Mouse (Mus musculus): ENCODE measurements around the gene Mpp2. TPM values are rescaled to one million over a fixed set of nuclear protein-coding genes. Genes with fewer than 3 reads are reported as not detected.

The Mpp2 gene
- polyA plus RNA-seq, 1 experiment: 7.5 TPM

- DNase-seq (ENCODE audit: low read depth in 1 of 2, low spot score in 2 of 2): peak; percentile 23 to 66
- under 1% methylated on average over 9 of the region's 9 CpGs for WGBS
- TF ChIP-seq CTCF (IDR thresholded peaks at IDR 0.05; ENCODE audit: extremely low read depth, insufficient read depth, insufficient read length, insufficient replicate concordance) (peak; percentile 75), POLR2A (IDR thresholded peaks at IDR 0.05; ENCODE audit: low read depth, low read length) (no peak)
- H3K27ac ChIP-seq (ENCODE audit: insufficient read depth, low read length): no peak overlapping the region
- H3K27me3 ChIP-seq (ENCODE audit: control insufficient read depth, insufficient read depth, low read length): no peaks in the 10 kb centered on the region
- no peak overlapping the region for H3K4me3 ChIP-seq (ENCODE audit: extremely low read depth, insufficient read depth, insufficient read length)
- no peaks in the 10 kb centered on the region for H3K36me3 ChIP-seq (ENCODE audit: control insufficient read depth, insufficient read depth, low read length)
- no peaks in the 10 kb centered on the region for H3K4me1 ChIP-seq (ENCODE audit: control insufficient read depth, insufficient read depth, insufficient read length)
These were observed 48.2 kb downstream of the Mpp2 start for GRCm38 (mm10) chr11:102040138-102040524.

GRCm38 (mm10) chr11:102039487-102040137 is 48.7 kb downstream of the Mpp2 start:
- Histone ChIP-seq H3K36me3 (ENCODE audit: control insufficient read depth, insufficient read depth, low read length) (no peaks in the 10 kb centered on the region), H3K27ac (ENCODE audit: insufficient read depth, low read length) (no peak overlapping the region), H3K27me3 (ENCODE audit: control insufficient read depth, insufficient read depth, low read length) (no peaks in the 10 kb centered on the region), H3K4me1 (ENCODE audit: control insufficient read depth, insufficient read depth, insufficient read length) (no peaks in the 10 kb centered on the region), H3K4me3 (ENCODE audit: extremely low read depth, insufficient read depth, insufficient read length) (no peak overlapping the region)
- TF ChIP-seq CTCF (IDR thresholded peaks at IDR 0.05; ENCODE audit: extremely low read depth, insufficient read depth, insufficient read length, insufficient replicate concordance): no peak
- TF ChIP-seq POLR2A (IDR thresholded peaks at IDR 0.05; ENCODE audit: low read depth, low read length): no peak
- DNase-seq (ENCODE audit: low read depth in 1 of 2, low spot score in 2 of 2): no peak
- 76% methylated on average over 13 of the region's 13 CpGs for WGBS

GRCm38 (mm10) chr11:102037789-102038188 is 50.5 kb downstream of the Mpp2 start:
- TF ChIP-seq CTCF (IDR thresholded peaks at IDR 0.05; ENCODE audit: extremely low read depth, insufficient read depth, insufficient read length, insufficient replicate concordance) (no peak), POLR2A (IDR thresholded peaks at IDR 0.05; ENCODE audit: low read depth, low read length) (no peak)
- H3K27ac ChIP-seq (ENCODE audit: insufficient read depth, low read length): no peak overlapping the region
- no peak overlapping the region for H3K4me3 ChIP-seq (ENCODE audit: extremely low read depth, insufficient read depth, insufficient read length)
- no peak for DNase-seq (ENCODE audit: low read depth in 1 of 2, low spot score in 2 of 2)
- no peaks in the 10 kb centered on the region for H3K4me1 ChIP-seq (ENCODE audit: control insufficient read depth, insufficient read depth, insufficient read length)
- WGBS: 94% methylated on average over 6 of the region's 6 CpGs
- no peaks in the 10 kb centered on the region for H3K27me3 ChIP-seq (ENCODE audit: control insufficient read depth, insufficient read depth, low read length)
- H3K36me3 ChIP-seq (ENCODE audit: control insufficient read depth, insufficient read depth, low read length): no peaks in the 10 kb centered on the region

GRCm38 (mm10) chr11:102036336-102036735 is 52.0 kb downstream of the Mpp2 start:
- no peak overlapping the region for H3K4me3 ChIP-seq (ENCODE audit: extremely low read depth, insufficient read depth, insufficient read length)
- 89% methylated on average over 7 of the region's 7 CpGs for WGBS
- no peak for DNase-seq (ENCODE audit: low read depth in 1 of 2, low spot score in 2 of 2)
- no peak for TF ChIP-seq POLR2A (IDR thresholded peaks at IDR 0.05; ENCODE audit: low read depth, low read length)
- TF ChIP-seq CTCF (IDR thresholded peaks at IDR 0.05; ENCODE audit: extremely low read depth, insufficient read depth, insufficient read length, insufficient replicate concordance): no peak
- no peaks in the 10 kb centered on the region for H3K4me1 ChIP-seq (ENCODE audit: control insufficient read depth, insufficient read depth, insufficient read length)
- no peaks in the 10 kb centered on the region for H3K36me3 ChIP-seq (ENCODE audit: control insufficient read depth, insufficient read depth, low read length)
- H3K27ac ChIP-seq (ENCODE audit: insufficient read depth, low read length): no peak overlapping the region
- H3K27me3 ChIP-seq (ENCODE audit: control insufficient read depth, insufficient read depth, low read length): no peaks in the 10 kb centered on the region

- no peak overlapping the region for H3K27ac ChIP-seq (ENCODE audit: insufficient read depth, low read length)
- TF ChIP-seq CTCF (IDR thresholded peaks at IDR 0.05; ENCODE audit: extremely low read depth, insufficient read depth, insufficient read length, insufficient replicate concordance) (no peak), POLR2A (IDR thresholded peaks at IDR 0.05; ENCODE audit: low read depth, low read length) (no peak)
- H3K4me3 ChIP-seq (ENCODE audit: extremely low read depth, insufficient read depth, insufficient read length): no peak overlapping the region
- DNase-seq (ENCODE audit: low read depth in 1 of 2, low spot score in 2 of 2): no peak
- no peaks in the 10 kb centered on the region for H3K4me1 ChIP-seq (ENCODE audit: control insufficient read depth, insufficient read depth, insufficient read length)
- H3K27me3 ChIP-seq (ENCODE audit: control insufficient read depth, insufficient read depth, low read length): no peaks in the 10 kb centered on the region
- WGBS: 88% methylated on average over 5 of the region's 5 CpGs
- no peaks in the 10 kb centered on the region for H3K36me3 ChIP-seq (ENCODE audit: control insufficient read depth, insufficient read depth, low read length)
These were observed 52.8 kb downstream of the Mpp2 start for GRCm38 (mm10) chr11:102035456-102035960.

- H3K4me3 ChIP-seq (ENCODE audit: extremely low read depth, insufficient read depth, insufficient read length): no peak overlapping the region
- H3K36me3 ChIP-seq (ENCODE audit: control insufficient read depth, insufficient read depth, low read length): no peaks in the 10 kb centered on the region
- H3K4me1 ChIP-seq (ENCODE audit: control insufficient read depth, insufficient read depth, insufficient read length): no peaks in the 10 kb centered on the region
- WGBS: 87% methylated on average over 8 of the region's 8 CpGs
- no peak for TF ChIP-seq POLR2A (IDR thresholded peaks at IDR 0.05; ENCODE audit: low read depth, low read length)
- no peak for TF ChIP-seq CTCF (IDR thresholded peaks at IDR 0.05; ENCODE audit: extremely low read depth, insufficient read depth, insufficient read length, insufficient replicate concordance)
- H3K27me3 ChIP-seq (ENCODE audit: control insufficient read depth, insufficient read depth, low read length): no peaks in the 10 kb centered on the region
- no peak overlapping the region for H3K27ac ChIP-seq (ENCODE audit: insufficient read depth, low read length)
- DNase-seq (ENCODE audit: low read depth in 1 of 2, low spot score in 2 of 2): no peak
These were observed 53.4 kb downstream of the Mpp2 start for GRCm38 (mm10) chr11:102034887-102035286.

- WGBS: 93% methylated on average over 12 of the region's 12 CpGs
- Histone ChIP-seq H3K4me3 (ENCODE audit: extremely low read depth, insufficient read depth, insufficient read length) (no peak overlapping the region), H3K27ac (ENCODE audit: insufficient read depth, low read length) (no peak overlapping the region), H3K27me3 (ENCODE audit: control insufficient read depth, insufficient read depth, low read length) (no peaks in the 10 kb centered on the region), H3K4me1 (ENCODE audit: control insufficient read depth, insufficient read depth, insufficient read length) (no peaks in the 10 kb centered on the region), H3K36me3 (ENCODE audit: control insufficient read depth, insufficient read depth, low read length) (no peaks in the 10 kb centered on the region)
- no peak for TF ChIP-seq CTCF (IDR thresholded peaks at IDR 0.05; ENCODE audit: extremely low read depth, insufficient read depth, insufficient read length, insufficient replicate concordance)
- TF ChIP-seq POLR2A (IDR thresholded peaks at IDR 0.05; ENCODE audit: low read depth, low read length): no peak
- DNase-seq (ENCODE audit: low read depth in 1 of 2, low spot score in 2 of 2): no peak
These were observed 55.2 kb downstream of the Mpp2 start for GRCm38 (mm10) chr11:102033055-102033591.

Measured in spleen, adult 2 months (tissue).